In genomic region chr3:84324478-84324877, GRCm38 (mm10) we compare ENCODE assay signal across 9 mouse cellular contexts. TPM values are rescaled to one million over a fixed set of nuclear protein-coding genes. Genes with fewer than 3 reads are reported as not detected.
DNase-seq lines count a peak whose midpoint lies in the region; ATAC-seq lines count a peak whose summit lies in the region.
"Had no signal": no experiment of that assay in that cellular context is flagged by ENCODE, and none has a peak within 500 bp of the region (broad histone marks: within the 10 kb centered on the region; RNA-seq: fewer than 3 reads in every experiment).

No protein-coding gene starts in this region.

- 29% methylated on average over 3 of the region's 3 CpGs for WGBS in hindbrain, embryonic 10.5 days
- WGBS in hindbrain, embryonic 16.5 days: 31% methylated on average over 3 of the region's 3 CpGs
- WGBS in embryonic facial prominence, embryonic 15.5 days: 10% methylated on average over 3 of the region's 3 CpGs
- WGBS in liver, embryonic 11.5 days: 24% methylated on average over 3 of the region's 3 CpGs

- H3K4me2 ChIP-seq in hindbrain, embryonic 16.5 days (ENCODE audit: low read length): no peak overlapping the region
- peak overlapping the region; percentile 8; the same call in 1 of the 2 replicates for H3K4me2 ChIP-seq in embryonic facial prominence, embryonic 15.5 days (replicated peaks)
- peak overlapping the region; percentile 51 for H3K4me2 ChIP-seq in liver, embryonic 11.5 days
- H3K4me2 ChIP-seq: hindbrain, embryonic 12.5 days had no signal

- H3K9me3 ChIP-seq in hindbrain, embryonic 10.5 days: no peaks in the 10 kb centered on the region
- H3K9me3 ChIP-seq in hindbrain, embryonic 16.5 days (ENCODE audit: control insufficient read depth, low read length): no peaks in the 10 kb centered on the region
- no peaks in the 10 kb centered on the region for H3K9me3 ChIP-seq in embryonic facial prominence, embryonic 15.5 days (replicated peaks)
- H3K9me3 ChIP-seq in liver, embryonic 11.5 days (ENCODE audit: control insufficient read depth, low read length): no peaks in the 10 kb centered on the region
- H3K9me3 ChIP-seq: hindbrain, embryonic 12.5 days had no signal

- no peaks in the 10 kb centered on the region for H3K36me3 ChIP-seq in hindbrain, embryonic 10.5 days
- no peaks in the 10 kb centered on the region for H3K36me3 ChIP-seq in hindbrain, embryonic 16.5 days (ENCODE audit: control insufficient read depth, insufficient read depth, low read length)
- no peaks in the 10 kb centered on the region for H3K36me3 ChIP-seq in embryonic facial prominence, embryonic 15.5 days
- H3K36me3 ChIP-seq in liver, embryonic 11.5 days (ENCODE audit: control insufficient read depth, insufficient read depth, low read length): no peaks in the 10 kb centered on the region
- H3K36me3 ChIP-seq: hindbrain, embryonic 12.5 days had no signal

- no peak overlapping the region for H3K4me3 ChIP-seq in hindbrain, embryonic 10.5 days
- H3K4me3 ChIP-seq in hindbrain, embryonic 16.5 days (ENCODE audit: low read length): no peak overlapping the region
- no peak overlapping the region for H3K4me3 ChIP-seq in embryonic facial prominence, embryonic 15.5 days (replicated peaks)
- H3K4me3 ChIP-seq in liver, embryonic 11.5 days (ENCODE audit: low read depth, low read length): peak overlapping the region; percentile 21; the same call in 1 of the 2 replicates
- H3K4me3 ChIP-seq: hindbrain, embryonic 12.5 days had no signal

- no peaks in the 10 kb centered on the region for H3K27me3 ChIP-seq in hindbrain, embryonic 10.5 days (ENCODE audit: insufficient read depth, poor library complexity, severe bottlenecking)
- no peaks in the 10 kb centered on the region for H3K27me3 ChIP-seq in hindbrain, embryonic 16.5 days (replicated peaks; ENCODE audit: control insufficient read depth, insufficient read depth, low read length)
- no peaks in the 10 kb centered on the region for H3K27me3 ChIP-seq in embryonic facial prominence, embryonic 15.5 days
- no peaks in the 10 kb centered on the region for H3K27me3 ChIP-seq in liver, embryonic 11.5 days (replicated peaks; ENCODE audit: control insufficient read depth, insufficient read depth, low read length)
- H3K27me3 ChIP-seq: hindbrain, embryonic 12.5 days had no signal

- peak overlapping the region; percentile 30 for H3K27ac ChIP-seq in hindbrain, embryonic 10.5 days
- no peak overlapping the region for H3K27ac ChIP-seq in hindbrain, embryonic 16.5 days (ENCODE audit: low read depth, low read length)
- H3K27ac ChIP-seq in embryonic facial prominence, embryonic 15.5 days (replicated peaks): no peak overlapping the region
- H3K27ac ChIP-seq in liver, embryonic 11.5 days (ENCODE audit: low read depth, low read length): 0 out of 2 replicates have a peak overlapping the region, but pooled peaks have one; percentile 43
- H3K27ac ChIP-seq: hindbrain, embryonic 12.5 days had no signal

- H3K9ac ChIP-seq in hindbrain, embryonic 16.5 days (ENCODE audit: low read depth, low read length): no peak overlapping the region
- H3K9ac ChIP-seq in embryonic facial prominence, embryonic 15.5 days: no peak overlapping the region
- H3K9ac ChIP-seq in liver, embryonic 11.5 days (ENCODE audit: low read depth, low read length): peak overlapping the region; percentile 43; the same call in 1 of the 2 replicates
- H3K9ac ChIP-seq: hindbrain, embryonic 12.5 days had no signal

- no peak; the same call in 1 of the 2 replicates for ATAC-seq in hindbrain, embryonic 16.5 days
- ATAC-seq in embryonic facial prominence, embryonic 15.5 days (ENCODE audit: insufficient number of reproducible peaks, low FRiP score, low TSS enrichment, low read depth): peak; percentile 54; the same call in 1 of the 2 replicates
- peak; percentile 69; the same call in 1 of the 2 replicates for ATAC-seq in liver, embryonic 11.5 days (replicated peaks; ENCODE audit: low FRiP score)

- DNase-seq in hindbrain, embryonic 10.5 days (ENCODE audit: low spot score): peak; percentile 26
- DNase-seq in MEL-GATA-1-ER (ENCODE audit: extremely low read depth, low read depth): peak; percentile 60
- no peak for DNase-seq in liver, embryonic 11.5 days (ENCODE audit: low spot score)
- DNase-seq in gastrocnemius, postnatal 4 days (ENCODE audit: low spot score in 2 of 2): no peak
- no peak for DNase-seq in ovary, adult 18-20 months (ENCODE audit: low spot score)
- no peak for DNase-seq in left cerebral cortex, adult 18-20 months (ENCODE audit: low spot score in 2 of 2)

- peaks cover 15% of the 10 kb centered on the region for H3K4me1 ChIP-seq in hindbrain, embryonic 10.5 days (replicated peaks)
- H3K4me1 ChIP-seq in hindbrain, embryonic 16.5 days (ENCODE audit: control insufficient read depth, insufficient read depth, low read depth, low read length): no peaks in the 10 kb centered on the region; the same call in 1 of the 2 replicates
- peaks cover 9% of the 10 kb centered on the region; the same call in 1 of the 2 replicates for H3K4me1 ChIP-seq in embryonic facial prominence, embryonic 15.5 days
- peaks cover 13% of the 10 kb centered on the region for H3K4me1 ChIP-seq in liver, embryonic 11.5 days (replicated peaks; ENCODE audit: control insufficient read depth, insufficient read depth, low read length)

RNA-seq across cellular contexts. Expression of gene Trim2, which starts 17.8 kb away (rescaled TPM):
- 65.9 and 87.0 TPM in 2 replicates for polyA plus RNA-seq in hindbrain, embryonic 10.5 days (2016; fragmentation: Nextera tagmentation; extraction: Ambion mirVana)
- polyA plus RNA-seq in hindbrain, embryonic 16.5 days (2015; fragmentation: Nextera tagmentation; extraction: Ambion mirVana): 151 and 154 TPM in 2 replicates
- polyA plus RNA-seq in embryonic facial prominence, embryonic 15.5 days (2015; fragmentation: Nextera tagmentation; extraction: Ambion mirVana): 29.5 and 31.0 TPM in 2 replicates
- 7.7 and 8.2 TPM in 2 replicates for polyA plus RNA-seq in liver, embryonic 11.5 days (2014; fragmentation: Nextera tagmentation; extraction: Ambion mirVana)
- 10 to 100 TPM; 14.7 to 15.8 TPM for total RNA-seq in gastrocnemius, postnatal 4 days (2021)
- 100 to 1,000 TPM; 246 to 258 TPM for total RNA-seq in left cerebral cortex, adult 18-20 months (2021)

Comparison
In these comparisons a context has a peak if more than half of its experiments do, and no peak if none do; other contexts are left out.
1. H3K27ac ChIP-seq: peak in hindbrain, embryonic 10.5 days (single experiment) and liver, embryonic 11.5 days (single experiment); none in hindbrain, embryonic 16.5 days (single experiment) and embryonic facial prominence, embryonic 15.5 days (single experiment).
2. DNase-seq: peak in hindbrain, embryonic 10.5 days (single experiment) and MEL-GATA-1-ER (single experiment); none in liver, embryonic 11.5 days (single experiment), gastrocnemius, postnatal 4 days (0 of 2), ovary, adult 18-20 months (single experiment) and left cerebral cortex, adult 18-20 months (0 of 2).